Mouse (Mus musculus): Measurements from ENCODE around the gene C1qa.

The C1qa gene

GRCm38 (mm10) chr4:136852989-136853388, 45.6 kb downstream of the C1qa start:
- DNase-seq, result no peak

GRCm38 (mm10) chr4:136852119-136852518, 46.5 kb downstream of the C1qa start:
- no peak for DNase-seq

- DNase-seq, result peak; percentile 39
Measured at GRCm38 (mm10) chr4:136848565-136848964, 50.0 kb downstream of the C1qa start.

- no peak for DNase-seq
Measured at GRCm38 (mm10) chr4:136847166-136847565, 51.4 kb downstream of the C1qa start.

Data from right cerebral cortex, postnatal 25 days (tissue).